Mouse (Mus musculus): ENCODE data around the gene Cdc42bpb. TPM values are rescaled to one million over a fixed set of nuclear protein-coding genes. Genes with fewer than 3 reads are reported as not detected.
A peak's percentile ranks its signal among the peaks of the same experiment; 100 is the strongest.

The Cdc42bpb gene
- polyA plus RNA-seq, 1 experiment from 2014 or later, result 47.5 TPM

GRCm38 (mm10) chr12:111343956-111344355 lies 33.6 kb downstream of the Cdc42bpb start:
- H3K4me1 ChIP-seq (ENCODE audit: insufficient read depth), result no peaks in the 10 kb centered on the region
- no peak overlapping the region for H3K9ac ChIP-seq
- WGBS, result 53% methylated on average over 1 of the region's 1 CpGs
- H3K4me2 ChIP-seq, result no peak overlapping the region
- peak; percentile 14; the same call in 1 of the 2 replicates for TF ChIP-seq CTCF (IDR thresholded peaks at IDR 0.05; ENCODE audit: low read depth)
- H3K27me3 ChIP-seq (ENCODE audit: insufficient read depth, low read length), result no peaks in the 10 kb centered on the region
- peaks cover 40% of the 10 kb centered on the region for H3K36me3 ChIP-seq (ENCODE audit: insufficient read depth)
- no peak overlapping the region for H3K4me3 ChIP-seq (ENCODE audit: low read depth, low read length)
- ATAC-seq (ENCODE audit: insufficient read depth) (no peak), DNase-seq (peak; percentile 43)
- H3K27ac ChIP-seq (ENCODE audit: low read depth), result no peak overlapping the region
- H3K9me3 ChIP-seq (ENCODE audit: low read depth, low read length), result no peaks in the 10 kb centered on the region

- H3K27me3 ChIP-seq (ENCODE audit: insufficient read depth, low read length), result no peaks in the 10 kb centered on the region
- H3K9me3 ChIP-seq (ENCODE audit: low read depth, low read length), result no peaks in the 10 kb centered on the region
- TF ChIP-seq CTCF (IDR thresholded peaks at IDR 0.05; ENCODE audit: low read depth), result no peak
- no peak overlapping the region for H3K9ac ChIP-seq
- WGBS, result 68% methylated on average over 7 of the region's 7 CpGs
- DNase-seq (no peak), ATAC-seq (ENCODE audit: insufficient read depth) (no peak)
- H3K4me3 ChIP-seq (ENCODE audit: low read depth, low read length), result no peak overlapping the region
- H3K36me3 ChIP-seq (ENCODE audit: insufficient read depth), result peaks cover 73% of the 10 kb centered on the region
- H3K4me2 ChIP-seq, result no peak overlapping the region
- no peaks in the 10 kb centered on the region for H3K4me1 ChIP-seq (ENCODE audit: insufficient read depth)
- no peak overlapping the region for H3K27ac ChIP-seq (ENCODE audit: low read depth)
Observed at GRCm38 (mm10) chr12:111340692-111341091, 36.8 kb downstream of the Cdc42bpb start.

- Histone ChIP-seq H3K4me2 (no peak overlapping the region), H3K9me3 (ENCODE audit: low read depth, low read length) (no peaks in the 10 kb centered on the region), H3K4me1 (ENCODE audit: insufficient read depth) (no peaks in the 10 kb centered on the region), H3K27me3 (ENCODE audit: insufficient read depth, low read length) (no peaks in the 10 kb centered on the region), H3K9ac (no peak overlapping the region), H3K27ac (ENCODE audit: low read depth) (peak overlapping the region; percentile 30; the same call in 1 of the 2 replicates), H3K36me3 (ENCODE audit: insufficient read depth) (peaks cover 94% of the 10 kb centered on the region), H3K4me3 (ENCODE audit: low read depth, low read length) (no peak overlapping the region)
- ATAC-seq (ENCODE audit: insufficient read depth) (no peak), DNase-seq (peak; percentile 33)
- TF ChIP-seq CTCF (IDR thresholded peaks at IDR 0.05; ENCODE audit: low read depth), result peak; percentile 24; the same call in 1 of the 2 replicates
- whole genome bisulfite sequencing, result 31% methylated on average over 15 of the region's 15 CpGs
Observed at GRCm38 (mm10) chr12:111337864-111338354, 39.6 kb downstream of the Cdc42bpb start.

GRCm38 (mm10) chr12:111333020-111333605 lies 44.4 kb downstream of the Cdc42bpb start:
- no peak for TF ChIP-seq CTCF (IDR thresholded peaks at IDR 0.05; ENCODE audit: low read depth)
- Histone ChIP-seq H3K4me1 (ENCODE audit: insufficient read depth) (no peaks in the 10 kb centered on the region), H3K4me3 (ENCODE audit: low read depth, low read length) (no peak overlapping the region), H3K27me3 (ENCODE audit: insufficient read depth, low read length) (no peaks in the 10 kb centered on the region), H3K27ac (ENCODE audit: low read depth) (no peak overlapping the region), H3K9ac (no peak overlapping the region), H3K4me2 (no peak overlapping the region), H3K36me3 (ENCODE audit: insufficient read depth) (peaks cover 87% of the 10 kb centered on the region), H3K9me3 (ENCODE audit: low read depth, low read length) (no peaks in the 10 kb centered on the region)
- whole genome bisulfite sequencing, result 86% methylated on average over 15 of the region's 15 CpGs
- DNase-seq (no peak), ATAC-seq (ENCODE audit: insufficient read depth) (no peak)

- H3K27ac ChIP-seq (ENCODE audit: low read depth), result no peak overlapping the region
- no peaks in the 10 kb centered on the region for H3K4me1 ChIP-seq (ENCODE audit: insufficient read depth)
Observed at GRCm38 (mm10) chr12:111332443-111332842, 45.1 kb downstream of the Cdc42bpb start.

GRCm38 (mm10) chr12:111331573-111331972 lies 45.9 kb downstream of the Cdc42bpb start:
- DNase-seq, result no peak
- Histone ChIP-seq H3K4me1 (ENCODE audit: insufficient read depth) (no peaks in the 10 kb centered on the region), H3K27ac (ENCODE audit: low read depth) (no peak overlapping the region), H3K9me3 (ENCODE audit: low read depth, low read length) (no peaks in the 10 kb centered on the region), H3K4me2 (no peak overlapping the region), H3K36me3 (ENCODE audit: insufficient read depth) (peaks cover 87% of the 10 kb centered on the region), H3K4me3 (ENCODE audit: low read depth, low read length) (no peak overlapping the region), H3K27me3 (ENCODE audit: insufficient read depth, low read length) (no peaks in the 10 kb centered on the region), H3K9ac (no peak overlapping the region)
- no peak for TF ChIP-seq CTCF (IDR thresholded peaks at IDR 0.05; ENCODE audit: low read depth)
- ATAC-seq (ENCODE audit: insufficient read depth), result no peak
- 93% methylated on average over 9 of the region's 9 CpGs for WGBS

More at GRCm38 (mm10) chr12:111332443-111332842, 45.1 kb downstream of the Cdc42bpb start:
- H3K36me3 ChIP-seq (ENCODE audit: insufficient read depth), result peaks cover 87% of the 10 kb centered on the region
- no peaks in the 10 kb centered on the region for H3K9me3 ChIP-seq (ENCODE audit: low read depth, low read length)
- no peak overlapping the region for H3K9ac ChIP-seq
- no peak for TF ChIP-seq CTCF (IDR thresholded peaks at IDR 0.05; ENCODE audit: low read depth)
- DNase-seq, result no peak
- no peak overlapping the region for H3K4me3 ChIP-seq (ENCODE audit: low read depth, low read length)
- no peaks in the 10 kb centered on the region for H3K27me3 ChIP-seq (ENCODE audit: insufficient read depth, low read length)
- 90% methylated on average over 11 of the region's 11 CpGs for WGBS
- no peak overlapping the region for H3K4me2 ChIP-seq
- ATAC-seq (ENCODE audit: insufficient read depth), result no peak

- Histone ChIP-seq H3K4me2 (no peak overlapping the region), H3K27me3 (ENCODE audit: insufficient read depth, low read length) (no peaks in the 10 kb centered on the region), H3K9me3 (ENCODE audit: low read depth, low read length) (no peaks in the 10 kb centered on the region), H3K36me3 (ENCODE audit: insufficient read depth) (peaks cover 85% of the 10 kb centered on the region), H3K4me3 (ENCODE audit: low read depth, low read length) (no peak overlapping the region), H3K4me1 (ENCODE audit: insufficient read depth) (no peaks in the 10 kb centered on the region), H3K27ac (ENCODE audit: low read depth) (no peak overlapping the region), H3K9ac (no peak overlapping the region)
- no peak for TF ChIP-seq CTCF (IDR thresholded peaks at IDR 0.05; ENCODE audit: low read depth)
- 92% methylated on average over 15 of the region's 15 CpGs for WGBS
- ATAC-seq (ENCODE audit: insufficient read depth) (no peak), DNase-seq (no peak)
Observed at GRCm38 (mm10) chr12:111329281-111329680, 48.2 kb downstream of the Cdc42bpb start.
